Mouse (Mus musculus) E14TG2a.4 (cell line): ENCODE results near the gene Lix1.

ENCODE experiments used
- CTCF ChIP-seq: conservative IDR thresholded peaks from 2 replicates; pipeline ENCODE4 v1.5.1; 2014; ENCODE audit warnings: low read length
- NANOG ChIP-seq: IDR thresholded peaks from 2 replicates; pipeline ENCODE4 v1.6.1; 2014; ENCODE audit warnings: borderline replicate concordance, low read length, mixed read lengths
- POU5F1 ChIP-seq: IDR thresholded peaks from 2 replicates; pipeline ENCODE4 v1.6.1; 2014; ENCODE audit warnings: low read length, borderline replicate concordance

- TF ChIP-seq CTCF: no peak
- TF ChIP-seq NANOG: no peak
- TF ChIP-seq POU5F1: no peak
Measured at GRCm38 (mm10) chr17:17391823-17392222, 10.6 kb upstream of the Lix1 start.
